Mouse (Mus musculus) midbrain, embryonic 10.5 days (tissue): ENCODE measurements around the gene Slc6a8. TPM values are rescaled to one million over a fixed set of nuclear protein-coding genes. Genes with fewer than 3 reads are reported as not detected.

ENCODE experiments used
- DNase-seq: peaks from one replicate; pipeline ENCODE4 v3.0.0-alpha.2; 2017; ENCODE audit warnings: low spot score
- H3K27ac ChIP-seq: fragments of 300-500 bp; sonication (generic); replicated peaks from 2 replicates; pipeline ENCODE4 v1.5.1; 2016; ENCODE audit warnings: mild to moderate bottlenecking
- H3K27me3 ChIP-seq: fragments of 300-500 bp; sonication (generic); 2 replicates; pipeline ENCODE4 v1.6.1; 2016; ENCODE audit warnings: low read depth, mild to moderate bottlenecking; ENCODE audit not compliant: poor library complexity, severe bottlenecking
- H3K36me3 ChIP-seq: fragments of 300-500 bp; sonication (generic); 2 replicates; pipeline ENCODE4 v1.6.1; 2016; ENCODE audit warnings: mild to moderate bottlenecking, moderate library complexity
- H3K4me1 ChIP-seq: fragments of 300-500 bp; sonication (generic); 2 replicates; pipeline ENCODE4 v1.6.1; 2016
- H3K4me3 ChIP-seq: fragments of 300-500 bp; sonication (generic); 2 replicates; pipeline ENCODE4 v1.5.1; 2016; ENCODE audit warnings: mild to moderate bottlenecking, moderate library complexity
- H3K9me3 ChIP-seq: fragments of 300-500 bp; sonication (generic); replicated peaks from 2 replicates; pipeline ENCODE4 v1.6.1; 2016; ENCODE audit warnings: mild to moderate bottlenecking
- WGBS: fragments of 180-500 bp; shearing (Covaris S2); methylation state at CpG from one replicate; pipeline ENCODE4 v1.1.7; 2016; 5-methylcytosine and 5-hydroxymethylcytosine counted together
- polyA plus RNA-seq: library from polyadenylated mRNA; unstranded; fragments of >200 nt; fragmentation: Nextera tagmentation; extraction: Ambion mirVana; gene quantifications from 2 replicates; pipeline ENCODE4 v1.2.1, GENCODE M21; 2016

Gene Slc6a8
- polyA plus RNA-seq = 4.1 and 4.6 TPM in 2 replicates

GRCm38 (mm10) chrX:73672879-73673618 lies at the start of gene Slc6a8:
Gene Slc6a8 (plus strand): TSS chrX:73673150.
- peak; percentile 72 for DNase-seq
- peak within 1 kb of the TSS; percentile 87 for H3K27ac ChIP-seq
- H3K4me3 ChIP-seq = peak within 1 kb of the TSS; percentile 68
- 13% methylated on average over 58 of the region's 72 CpGs for WGBS
- H3K9me3 ChIP-seq = 0 out of 2 replicates have a peak, but pooled peaks cover 6% of the 10 kb centered on the region
- H3K4me1 ChIP-seq = peaks cover 26% of the 10 kb centered on the region
- H3K36me3 ChIP-seq = peaks cover 21% of the 10 kb centered on the region
- peaks cover 31% of the 10 kb centered on the region; the same call in 1 of the 2 replicates for H3K27me3 ChIP-seq

- Histone ChIP-seq H3K27ac (no peak overlapping the region), H3K9me3 (no peaks in the 10 kb centered on the region), H3K36me3 (no peaks in the 10 kb centered on the region), H3K27me3 (peaks cover 61% of the 10 kb centered on the region), H3K4me1 (no peaks in the 10 kb centered on the region), H3K4me3 (no peak overlapping the region)
- DNase-seq = no peak
Measured at GRCm38 (mm10) chrX:73626981-73627380, 46.0 kb upstream of the Slc6a8 start.

DNA sequence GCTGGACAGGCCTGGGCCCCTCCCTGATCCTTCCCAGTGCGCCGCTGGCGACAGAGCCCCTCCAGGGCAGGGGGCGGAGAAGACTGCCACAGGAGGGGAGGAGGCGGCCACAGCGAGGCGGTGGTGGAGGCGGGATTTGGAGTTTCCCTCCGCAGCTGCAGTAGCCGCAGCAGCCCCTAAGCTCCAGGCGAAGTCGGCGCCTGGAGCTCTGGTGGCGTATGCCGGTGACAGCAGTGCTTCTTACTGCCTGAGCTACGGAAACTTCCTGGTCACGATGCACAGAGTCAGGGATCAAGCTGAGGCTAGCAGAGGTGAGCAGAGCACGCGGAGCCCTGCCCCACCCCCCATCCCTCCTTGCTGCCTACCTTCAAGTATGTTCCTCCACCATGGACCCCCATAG lies 37.5 kb upstream of the Slc6a8 start:
- Histone ChIP-seq H3K4me1 (peaks cover 22% of the 10 kb centered on the region), H3K36me3 (no peaks in the 10 kb centered on the region), H3K4me3 (peak overlapping the region; percentile 29), H3K27me3 (peaks cover 100% of the 10 kb centered on the region), H3K27ac (no peak overlapping the region), H3K9me3 (no peaks in the 10 kb centered on the region)
- no peak for DNase-seq
- 23% methylated on average over 17 of the region's 19 CpGs for WGBS

- Histone ChIP-seq H3K36me3 (no peaks in the 10 kb centered on the region), H3K4me1 (peaks cover 22% of the 10 kb centered on the region), H3K4me3 (peak overlapping the region; percentile 49), H3K27me3 (peaks cover 100% of the 10 kb centered on the region), H3K9me3 (no peaks in the 10 kb centered on the region), H3K27ac (no peak overlapping the region)
- DNase-seq = no peak
- 22% methylated on average over 19 of the region's 19 CpGs for WGBS
Measured at GRCm38 (mm10) chrX:73637415-73637814, 35.5 kb upstream of the Slc6a8 start.

GRCm38 (mm10) chrX:73639255-73639675 lies 33.7 kb upstream of the Slc6a8 start, which contains the start of gene Dusp9:
Gene Dusp9 (plus strand): TSS chrX:73639419.
- Histone ChIP-seq H3K4me3 (peak within 1 kb of the TSS; percentile 51), H3K27me3 (peaks cover 100% of the 10 kb centered on the region), H3K9me3 (no peaks in the 10 kb centered on the region), H3K4me1 (peaks cover 22% of the 10 kb centered on the region), H3K27ac (peak within 1 kb of the TSS; percentile 60; the same call in 1 of the 2 replicates), H3K36me3 (no peaks in the 10 kb centered on the region)
- DNase-seq = peak; percentile 75
- WGBS = 19% methylated on average over 28 of the region's 28 CpGs

DNA sequence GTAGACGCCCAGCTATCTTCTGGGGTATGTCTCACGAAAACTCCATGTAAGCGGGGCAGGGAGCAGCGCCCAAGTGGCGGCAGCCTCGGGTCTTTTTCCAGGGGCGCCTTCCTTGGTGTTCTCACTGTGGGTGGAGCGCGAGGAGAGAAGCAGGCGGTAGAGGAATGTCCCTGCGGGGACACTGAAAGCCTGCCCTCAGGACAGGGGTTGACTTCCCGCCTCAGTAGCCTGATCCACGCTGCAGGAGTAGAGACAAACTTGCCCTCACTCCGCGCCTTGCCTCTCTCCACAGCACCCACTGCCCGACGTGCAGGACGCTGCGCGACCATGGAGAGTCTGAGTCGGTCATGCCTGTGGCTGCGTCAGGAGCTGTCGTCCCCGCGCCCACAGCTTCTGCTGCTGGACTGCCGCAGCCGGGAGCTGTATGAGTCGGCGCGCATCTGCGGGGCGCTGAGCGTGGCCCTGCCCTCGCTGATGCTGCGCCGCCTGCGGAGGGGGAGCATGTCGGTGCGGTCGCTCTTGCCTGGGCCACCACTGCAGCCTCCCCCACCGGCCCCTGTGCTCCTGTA lies 33.0 kb upstream of the Slc6a8 start:
- Histone ChIP-seq H3K4me1 (peaks cover 22% of the 10 kb centered on the region), H3K9me3 (no peaks in the 10 kb centered on the region), H3K27me3 (peaks cover 100% of the 10 kb centered on the region), H3K4me3 (peak overlapping the region; percentile 51), H3K36me3 (no peaks in the 10 kb centered on the region), H3K27ac (peak overlapping the region; percentile 60; the same call in 1 of the 2 replicates)
- DNase-seq = peak; percentile 33
- 22% methylated on average over 41 of the region's 41 CpGs for WGBS

DNA sequence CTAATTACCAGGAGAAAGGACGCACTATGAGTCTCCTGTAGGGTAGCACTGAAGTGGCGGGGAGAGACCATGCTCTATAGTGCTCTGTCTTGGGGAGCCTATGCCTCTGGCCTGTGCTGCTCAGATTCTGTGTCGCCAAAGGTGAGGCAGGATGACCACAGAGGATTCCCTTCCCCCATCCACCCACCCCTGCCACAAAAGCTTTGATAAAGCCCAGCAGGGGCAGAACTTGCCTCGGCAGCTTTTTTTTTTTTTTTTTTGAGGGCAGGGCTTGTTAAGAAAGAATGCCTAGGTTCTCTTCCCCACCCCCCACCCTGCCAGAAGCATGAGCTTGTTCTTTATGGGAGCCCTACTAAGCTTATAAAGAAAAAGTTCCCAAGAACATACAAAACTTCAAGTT lies 27.8 kb upstream of the Slc6a8 start:
- H3K4me1 ChIP-seq = no peaks in the 10 kb centered on the region
- no peak for DNase-seq
- H3K4me3 ChIP-seq = no peak overlapping the region
- no peak overlapping the region for H3K27ac ChIP-seq
- H3K27me3 ChIP-seq = peaks cover 50% of the 10 kb centered on the region
- H3K36me3 ChIP-seq = no peaks in the 10 kb centered on the region
- H3K9me3 ChIP-seq = no peaks in the 10 kb centered on the region
- WGBS = 22% methylated on average over 4 of the region's 4 CpGs

DNA sequence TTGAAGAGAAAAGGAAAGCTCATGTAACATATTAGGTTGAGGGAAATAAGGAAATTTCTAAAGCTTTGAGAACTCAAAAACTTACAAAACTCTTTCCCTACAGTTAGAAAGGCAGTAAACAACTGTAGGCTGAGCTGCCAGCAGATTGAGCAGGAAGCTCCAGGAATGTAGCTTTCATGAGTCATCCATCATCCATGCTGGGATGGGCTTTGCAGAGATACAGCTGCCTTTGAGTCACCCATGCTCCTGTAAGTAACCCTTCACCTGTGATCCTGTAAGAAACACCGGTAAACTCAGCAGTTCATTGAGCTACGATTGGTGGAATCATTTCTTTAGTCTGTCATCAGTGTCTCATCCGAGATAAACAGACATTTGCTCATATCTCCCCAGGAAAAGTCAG lies 22.1 kb upstream of the Slc6a8 start:
- Histone ChIP-seq H3K9me3 (no peaks in the 10 kb centered on the region), H3K27ac (no peak overlapping the region), H3K4me3 (no peak overlapping the region), H3K36me3 (no peaks in the 10 kb centered on the region), H3K27me3 (peaks cover 14% of the 10 kb centered on the region), H3K4me1 (no peaks in the 10 kb centered on the region)
- DNase-seq = no peak
- WGBS = 80% methylated on average over 3 of the region's 3 CpGs

GRCm38 (mm10) chrX:73653392-73653791 lies 19.6 kb upstream of the Slc6a8 start:
- no peak overlapping the region for H3K4me3 ChIP-seq
- H3K9me3 ChIP-seq = no peaks in the 10 kb centered on the region
- no peak overlapping the region for H3K27ac ChIP-seq
- WGBS = 92% methylated on average over 6 of the region's 6 CpGs
- H3K36me3 ChIP-seq = no peaks in the 10 kb centered on the region
- peaks cover 4% of the 10 kb centered on the region for H3K4me1 ChIP-seq
- peaks cover 26% of the 10 kb centered on the region for H3K27me3 ChIP-seq
- no peak for DNase-seq

DNA sequence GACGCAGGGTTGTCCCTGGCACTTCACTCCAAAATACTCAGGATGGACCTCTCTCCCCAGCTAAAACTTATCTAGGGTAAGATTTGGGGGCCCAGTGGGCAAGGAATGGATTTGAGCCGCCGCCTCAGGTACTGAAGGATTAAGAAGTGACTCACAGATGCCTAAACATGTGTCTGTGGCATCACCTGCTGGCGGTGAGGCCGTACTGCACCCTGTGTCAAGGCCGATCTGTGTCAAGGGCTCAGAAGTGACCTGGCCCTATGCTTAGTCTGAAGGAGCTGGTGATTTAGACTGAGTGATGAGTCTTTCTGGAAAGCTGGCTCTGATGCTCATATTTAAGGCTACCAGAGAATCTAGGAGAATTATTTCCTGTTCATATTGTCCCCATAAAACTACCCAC lies 18.8 kb upstream of the Slc6a8 start:
- 19% methylated on average over 6 of the region's 6 CpGs for WGBS
- Histone ChIP-seq H3K27ac (no peak overlapping the region), H3K36me3 (no peaks in the 10 kb centered on the region), H3K9me3 (no peaks in the 10 kb centered on the region), H3K4me3 (no peak overlapping the region), H3K4me1 (peaks cover 12% of the 10 kb centered on the region), H3K27me3 (peaks cover 32% of the 10 kb centered on the region)
- peak; percentile 61 for DNase-seq

GRCm38 (mm10) chrX:73655529-73655928 lies 17.4 kb upstream of the Slc6a8 start:
- Histone ChIP-seq H3K36me3 (no peaks in the 10 kb centered on the region), H3K27ac (no peak overlapping the region), H3K4me3 (no peak overlapping the region), H3K4me1 (peaks cover 23% of the 10 kb centered on the region), H3K9me3 (no peaks in the 10 kb centered on the region), H3K27me3 (peaks cover 44% of the 10 kb centered on the region)
- no peak for DNase-seq
- WGBS = 80% methylated on average over 3 of the region's 3 CpGs

GRCm38 (mm10) chrX:73658391-73658790 lies 14.6 kb upstream of the Slc6a8 start:
- Histone ChIP-seq H3K36me3 (no peaks in the 10 kb centered on the region), H3K4me1 (peaks cover 23% of the 10 kb centered on the region), H3K27ac (no peak overlapping the region), H3K27me3 (peaks cover 57% of the 10 kb centered on the region), H3K9me3 (no peaks in the 10 kb centered on the region), H3K4me3 (no peak overlapping the region)
- no peak for DNase-seq
- WGBS = 54% methylated on average over 7 of the region's 7 CpGs

DNA sequence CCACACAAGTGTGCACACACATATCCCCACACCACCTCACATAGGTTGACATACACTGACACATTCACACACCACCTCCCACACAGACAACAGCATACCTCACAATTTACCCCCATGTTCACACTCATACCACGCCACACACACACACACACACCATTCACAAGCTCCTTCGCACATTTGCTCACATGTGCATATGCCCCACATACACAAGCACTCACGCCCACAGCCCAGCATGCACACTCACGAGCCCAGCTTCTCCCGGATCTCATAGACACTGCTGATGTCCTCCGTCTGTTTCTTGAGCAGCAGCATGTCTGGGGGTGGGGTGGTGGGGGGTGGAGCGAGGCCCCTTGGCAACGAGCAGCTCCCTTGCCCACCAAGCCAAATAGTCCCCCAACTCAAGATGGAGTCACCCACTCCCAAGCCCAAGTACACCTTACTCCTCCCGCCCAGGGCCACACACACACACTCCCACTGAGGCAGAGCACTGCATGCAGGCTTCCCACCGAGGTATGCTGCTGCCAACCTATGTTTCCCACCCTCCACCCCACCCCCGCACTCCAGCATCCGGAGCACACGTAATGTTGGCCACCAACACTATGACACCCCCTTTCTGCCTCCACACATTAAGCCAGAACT lies 13.9 kb upstream of the Slc6a8 start:
- H3K4me3 ChIP-seq = peak overlapping the region; percentile 62
- H3K36me3 ChIP-seq = no peaks in the 10 kb centered on the region
- H3K27me3 ChIP-seq = peaks cover 53% of the 10 kb centered on the region
- DNase-seq = no peak
- no peak overlapping the region for H3K27ac ChIP-seq
- peaks cover 23% of the 10 kb centered on the region for H3K4me1 ChIP-seq
- WGBS = 58% methylated on average over 13 of the region's 13 CpGs
- H3K9me3 ChIP-seq = no peaks in the 10 kb centered on the region
